Mouse (Mus musculus): ENCODE results near the gene Themis2.
"Not testable (repeated sequence)": the region's sequence is repeated elsewhere in the genome, so short reads cannot be mapped to it uniquely, and the experiment has no call there.

Gene Themis2

DNA sequence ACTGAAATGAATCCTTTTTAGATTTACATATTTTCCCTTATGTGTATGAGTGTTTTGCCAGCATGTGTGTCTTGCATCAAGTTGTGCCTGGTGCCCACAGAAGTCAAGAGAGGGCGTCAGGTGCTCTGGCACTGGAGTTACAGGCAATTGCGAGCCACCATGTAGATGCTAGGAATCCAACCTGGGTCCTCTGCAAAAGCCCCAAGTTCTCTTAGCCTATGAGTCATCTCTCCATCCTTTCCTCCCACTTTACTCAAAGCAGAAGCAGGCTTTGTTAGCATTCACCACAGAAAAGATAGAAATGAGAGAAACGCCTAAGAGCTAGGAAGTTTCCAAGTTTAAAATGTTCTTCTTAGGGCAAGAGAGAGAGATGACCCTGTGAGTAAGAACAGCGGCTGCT lies 3.7 kb upstream of the Themis2 start:
- no peak for DNase-seq (ENCODE audit: low spot score in 2 of 2)

DNA sequence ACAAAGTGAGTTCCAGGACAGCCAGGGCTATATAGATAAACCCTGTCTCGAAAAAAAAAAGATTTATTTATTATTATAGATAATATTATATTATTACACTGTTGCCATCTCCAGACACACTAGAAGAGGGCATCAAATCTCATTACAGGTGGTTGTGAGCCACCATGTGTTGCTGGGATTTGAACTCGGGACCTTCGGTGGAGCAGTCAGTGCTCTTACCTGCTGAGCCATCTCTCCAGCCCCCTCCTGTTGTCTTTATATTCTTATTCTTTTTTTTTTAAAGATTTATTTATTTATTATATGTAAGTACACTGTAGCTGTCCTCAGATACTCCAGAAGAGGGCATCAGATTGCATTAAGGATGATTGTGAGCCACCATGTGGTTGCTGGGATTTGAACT lies 2.5 kb upstream of the Themis2 start:
- DNase-seq (ENCODE audit: low spot score in 2 of 2) = not testable (repeated sequence)

DNA sequence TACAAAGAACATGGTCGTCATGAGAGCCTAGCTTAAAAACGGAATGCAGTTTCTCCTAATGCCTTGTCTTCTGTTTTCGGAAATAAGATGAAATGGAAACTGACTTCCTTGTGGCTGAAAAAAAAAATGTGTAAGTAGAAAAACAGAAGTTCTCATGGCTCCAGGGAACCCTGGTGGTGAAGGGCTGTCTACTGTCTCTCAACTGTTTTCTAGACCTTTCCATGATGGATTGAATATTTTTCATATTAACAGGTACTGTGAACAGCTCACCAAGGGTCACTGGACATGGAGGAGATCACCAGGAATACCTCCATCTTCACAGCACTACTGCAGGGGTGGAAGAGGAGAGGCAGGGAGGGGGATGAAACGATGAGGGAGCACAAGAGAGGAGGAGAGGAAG lies 1.8 kb upstream of the Themis2 start:
- no peak for DNase-seq (ENCODE audit: low spot score in 2 of 2)

DNA sequence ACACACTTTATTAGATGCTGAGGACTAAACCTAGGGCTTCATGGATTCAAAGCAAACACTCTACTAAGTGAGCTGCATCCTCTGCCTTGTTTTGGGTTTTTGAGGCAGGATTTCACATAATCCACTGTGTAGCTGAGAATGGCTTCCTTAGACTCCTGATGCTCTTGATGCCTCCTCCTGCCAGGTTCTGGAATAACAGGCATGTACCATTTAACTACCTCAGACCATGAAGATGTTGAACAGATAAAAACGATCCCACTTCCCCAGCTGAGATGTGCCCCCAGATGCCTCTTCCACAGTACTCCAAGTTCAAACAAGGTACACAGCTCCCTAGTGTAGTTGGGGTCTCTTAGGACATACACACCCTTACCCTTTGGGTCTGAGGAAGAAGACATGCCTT lies 1.3 kb upstream of the Themis2 start:
- DNase-seq (ENCODE audit: low spot score in 2 of 2) = no peak

DNA sequence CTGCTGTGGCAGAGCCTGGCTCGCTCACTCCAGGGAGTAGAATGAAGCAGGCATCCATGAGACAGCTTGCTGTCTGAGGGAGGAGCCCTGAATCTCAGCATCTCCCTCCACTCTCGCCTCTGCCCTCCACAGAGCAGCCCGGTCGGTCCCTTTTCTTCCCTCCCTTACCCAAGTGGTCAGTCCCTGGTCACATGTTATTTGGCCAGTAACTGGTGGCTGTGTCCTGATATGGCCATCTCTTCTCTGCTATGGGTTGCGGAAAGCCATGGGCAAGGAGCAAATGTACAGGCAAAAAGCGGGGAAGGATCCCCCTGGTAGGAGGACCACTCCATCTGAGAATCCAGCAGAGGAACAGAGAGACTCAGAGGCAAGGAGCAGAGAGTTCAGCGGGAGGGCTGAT lies 1.0 kb downstream of the Themis2 start:
- DNase-seq (ENCODE audit: low spot score in 2 of 2) = no peak

DNA sequence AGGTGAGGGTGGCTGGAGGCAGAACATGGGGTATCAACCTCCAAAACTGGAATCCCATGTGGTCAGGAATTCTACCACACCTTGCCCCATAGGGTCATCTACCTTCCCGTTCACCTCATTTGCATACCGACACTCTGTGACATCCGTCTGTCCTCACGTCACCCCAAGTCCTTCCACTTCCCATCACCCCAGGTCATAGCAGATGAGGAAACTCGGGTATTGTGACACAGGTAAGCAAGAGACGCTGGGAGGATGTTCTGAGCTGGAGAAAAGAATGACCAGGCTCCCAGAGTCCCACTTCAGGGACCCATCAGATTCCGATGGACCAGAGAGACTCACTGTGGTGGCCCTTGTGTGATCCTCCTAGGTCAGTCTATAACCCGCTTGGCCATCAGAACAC lies 1.4 kb downstream of the Themis2 start:
- DNase-seq (ENCODE audit: low spot score in 2 of 2) = no peak

DNA sequence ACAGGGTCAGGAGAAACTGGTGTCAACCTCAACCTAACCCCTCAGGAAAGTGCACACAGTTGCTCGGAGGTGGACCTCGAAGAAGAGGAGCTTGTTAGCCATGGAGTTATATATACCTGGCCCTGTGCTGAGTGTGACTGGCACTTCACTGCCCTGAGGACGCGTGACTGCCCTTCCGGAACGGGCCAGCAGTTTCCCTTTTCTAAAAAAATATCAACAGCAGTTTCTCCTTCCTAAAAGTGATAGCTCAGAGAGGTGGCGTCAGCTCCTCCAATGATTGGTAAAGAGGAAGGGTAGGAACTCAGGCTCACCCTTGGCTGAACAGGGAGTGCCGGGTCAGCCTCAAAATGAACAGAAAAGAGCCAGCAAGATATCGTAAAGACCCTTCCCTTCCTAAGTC lies 2.2 kb downstream of the Themis2 start:
- no peak for DNase-seq (ENCODE audit: low spot score in 2 of 2)

DNA sequence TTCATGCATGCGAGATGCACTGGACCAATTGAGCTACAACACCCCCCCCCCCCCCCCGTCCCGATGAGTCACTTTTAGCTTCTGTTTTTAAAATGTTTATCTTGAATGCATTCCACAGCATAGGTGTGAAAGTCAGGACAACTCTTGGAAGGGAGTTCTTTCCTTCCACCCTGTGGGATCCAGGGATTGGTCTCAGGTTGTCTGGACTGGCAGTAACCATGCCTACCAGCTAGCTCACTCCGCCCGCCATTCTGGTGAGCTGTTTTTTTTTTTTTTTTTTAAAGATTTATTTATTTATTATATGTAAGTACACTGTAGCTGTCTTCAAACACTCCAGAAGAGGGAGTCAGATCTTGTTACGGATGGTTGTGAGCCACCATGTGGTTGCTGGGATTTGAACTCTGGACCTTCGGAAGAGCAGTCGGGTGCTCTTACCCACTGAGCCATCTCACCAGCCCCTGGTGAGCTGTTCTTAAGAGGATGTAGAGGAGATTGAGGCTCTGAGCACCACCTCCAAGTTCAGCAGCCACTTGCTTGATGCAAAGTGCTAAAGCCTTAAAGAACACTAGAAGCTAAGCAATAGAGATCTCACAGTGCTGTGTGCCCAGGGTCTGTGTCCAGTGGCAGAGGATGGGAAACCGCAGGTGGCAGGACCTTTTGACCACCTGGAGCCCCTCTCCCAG lies 2.7 kb downstream of the Themis2 start:
- DNase-seq (ENCODE audit: low spot score in 2 of 2) = not testable (repeated sequence)

DNA sequence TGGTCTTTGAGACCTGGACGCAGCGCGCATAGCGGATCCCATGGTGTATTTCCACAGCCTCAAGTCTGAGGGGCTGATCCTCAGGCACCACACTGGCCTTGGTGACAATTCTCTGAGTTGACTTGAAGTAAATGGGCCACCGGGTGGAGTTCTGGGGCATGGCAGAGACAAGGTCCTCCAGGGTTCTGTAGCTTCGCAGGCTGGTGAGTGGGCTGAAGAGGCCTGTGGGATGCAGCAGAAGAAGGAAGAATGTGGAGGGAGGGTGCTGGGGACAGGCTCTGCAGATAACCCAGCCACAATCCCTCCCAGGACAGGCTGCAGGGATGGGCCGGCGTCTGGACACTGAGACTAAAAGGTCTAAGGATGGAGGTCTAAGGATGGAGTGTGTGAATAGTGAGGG lies 6.5 kb downstream of the Themis2 start:
- DNase-seq (ENCODE audit: low spot score in 2 of 2) = no peak

DNA sequence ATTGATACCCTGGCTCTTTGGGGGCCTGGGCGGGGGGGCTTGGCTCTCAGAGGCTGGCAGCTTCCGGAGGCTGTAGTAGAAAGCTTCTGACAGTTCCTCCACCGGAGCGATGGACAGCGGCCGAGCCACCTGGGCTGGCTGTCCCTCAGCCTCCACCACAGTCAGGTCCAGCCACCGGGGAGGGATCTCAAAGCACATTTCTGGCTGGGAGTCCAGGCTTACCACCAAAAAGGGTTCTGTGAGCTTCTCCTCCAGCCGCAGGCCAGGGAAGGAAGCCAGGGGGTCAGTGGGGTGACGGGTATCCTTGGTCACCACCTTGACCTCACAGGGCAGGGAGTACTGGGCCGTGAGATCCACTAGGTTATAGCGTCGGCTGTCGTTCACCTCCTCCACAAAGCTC lies 11.0 kb downstream of the Themis2 start:
- DNase-seq (ENCODE audit: low spot score in 2 of 2) = no peak

DNA sequence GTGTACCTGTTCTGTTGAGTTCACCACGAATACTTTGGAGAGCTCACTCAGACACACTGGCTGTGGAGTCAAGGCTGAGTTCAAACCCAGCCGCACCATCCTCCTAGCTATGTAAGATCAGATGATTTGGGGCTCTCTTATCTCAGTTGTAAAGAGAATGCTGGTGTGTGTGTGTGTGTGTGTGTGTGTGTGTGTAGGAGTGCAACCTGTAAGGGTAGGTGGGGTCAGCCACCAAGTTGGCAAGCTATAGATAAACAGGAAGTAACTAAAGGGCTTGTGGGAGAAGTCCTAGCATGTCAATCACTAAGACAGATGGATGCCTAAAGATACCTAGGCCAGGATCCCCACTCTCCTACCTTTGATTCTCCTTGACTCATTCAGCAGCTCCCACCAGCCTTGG lies 12.5 kb downstream of the Themis2 start:
- DNase-seq (ENCODE audit: low spot score in 2 of 2) = no peak

DNA sequence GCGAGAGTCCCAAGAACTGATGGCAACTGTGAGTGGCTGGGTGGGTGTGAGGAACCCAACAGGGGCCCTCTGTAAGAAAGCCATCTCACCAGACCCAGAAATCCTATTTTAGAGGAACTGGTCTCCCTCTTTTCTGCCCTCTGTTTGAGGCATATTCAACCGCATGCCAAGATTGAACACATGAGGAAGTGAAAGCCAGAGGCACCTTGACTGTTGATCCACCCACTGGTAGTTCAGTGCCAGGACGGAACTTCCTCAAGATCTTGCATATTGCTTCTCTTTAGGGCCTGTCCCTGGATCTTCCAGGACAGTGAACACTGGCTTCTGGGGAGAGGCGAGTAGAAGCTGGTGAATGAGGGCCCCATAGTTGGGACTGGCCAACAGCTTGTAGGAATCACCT lies 15.9 kb downstream of the Themis2 start:
- DNase-seq (ENCODE audit: low spot score in 2 of 2) = no peak

DNA sequence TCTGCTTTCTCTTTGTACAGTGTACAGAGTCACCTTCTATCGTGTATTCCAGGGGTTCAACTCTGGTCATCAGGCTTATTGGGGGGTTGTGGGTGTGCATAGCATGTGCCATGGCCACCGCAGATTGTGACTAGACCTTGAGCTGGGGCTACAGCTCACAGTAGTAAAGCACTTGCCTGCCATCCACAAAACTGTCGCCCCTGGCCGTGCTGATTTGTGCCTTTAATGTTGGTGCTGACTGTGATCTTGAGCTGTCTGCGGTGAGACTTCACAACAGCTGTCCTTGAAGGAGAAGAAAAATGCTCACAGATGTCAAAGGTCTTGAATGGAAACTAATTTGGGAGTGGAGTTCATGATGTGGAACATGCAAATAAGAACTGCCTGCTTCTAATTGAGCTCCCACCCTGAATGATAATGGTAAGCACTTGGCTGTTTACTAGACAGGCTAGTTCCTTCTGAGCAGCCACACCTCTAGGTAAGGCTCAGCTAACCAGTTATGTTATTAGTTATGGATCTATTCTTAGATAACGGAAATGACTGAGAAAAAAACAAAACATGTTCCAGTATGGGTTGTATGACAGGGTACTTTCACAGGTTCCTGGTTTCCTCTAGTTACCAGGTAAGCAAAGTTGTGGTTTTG lies 17.5 kb downstream of the Themis2 start:
- no peak for DNase-seq (ENCODE audit: low spot score in 2 of 2)

DNA sequence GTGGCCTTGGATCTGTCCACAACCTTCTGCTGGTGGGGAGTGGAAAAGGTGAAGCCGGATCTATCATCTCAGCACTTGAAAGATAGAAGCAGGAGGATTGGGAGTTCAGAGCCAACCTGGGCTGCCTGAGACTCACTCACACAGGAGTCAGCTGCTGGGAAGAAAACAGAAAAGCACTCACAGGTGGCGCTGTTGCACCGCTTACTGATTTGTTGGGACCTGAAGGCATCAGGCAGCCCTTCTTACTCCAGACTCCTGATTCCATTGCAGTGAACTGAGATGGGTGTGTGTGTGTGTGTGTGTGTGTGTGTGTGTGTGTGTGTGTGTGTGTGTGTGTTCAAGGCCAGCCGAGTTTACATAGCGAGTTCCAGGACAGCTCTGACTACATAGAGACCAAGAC lies 19.4 kb downstream of the Themis2 start:
- DNase-seq (ENCODE audit: low spot score in 2 of 2) = peak; percentile 58 to 77

DNA sequence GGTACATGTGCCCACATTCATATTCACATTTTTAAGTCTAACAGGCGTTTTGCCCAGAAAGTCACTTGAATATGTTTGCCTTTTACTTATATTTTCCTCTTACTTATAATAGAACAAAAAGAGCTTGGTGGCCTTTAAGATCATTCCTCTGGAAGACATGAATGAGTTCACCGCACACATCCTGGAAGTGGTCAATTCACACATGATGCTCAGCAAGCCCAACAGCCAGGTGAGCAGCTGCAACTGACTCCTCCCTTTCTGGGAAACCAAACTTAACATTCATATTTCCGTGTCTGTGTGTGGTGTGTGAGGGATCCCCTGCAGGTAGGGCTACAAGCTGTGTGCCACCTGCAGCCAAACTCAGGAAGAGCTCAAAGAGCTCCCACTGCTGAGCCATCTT lies 21.3 kb downstream of the Themis2 start:
- DNase-seq (ENCODE audit: low spot score in 2 of 2) = no peak

DNA sequence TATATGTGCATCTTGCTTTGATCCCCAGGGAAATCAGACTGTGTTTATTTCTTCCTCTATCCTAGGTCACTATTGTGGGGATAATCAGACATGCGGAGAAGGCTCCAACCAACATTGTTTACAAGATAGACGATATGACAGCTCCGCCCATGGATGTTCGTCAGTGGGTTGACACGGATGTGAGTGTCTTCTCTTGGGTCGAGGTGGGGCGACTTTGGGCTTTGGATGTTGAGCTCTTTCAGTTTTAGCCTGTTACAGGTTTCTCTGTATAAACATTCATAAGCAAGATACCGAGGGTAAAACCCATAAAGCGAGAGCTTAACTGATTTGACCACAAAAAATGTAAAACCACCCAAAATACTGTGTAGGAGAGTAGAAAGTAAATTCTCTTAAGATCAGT lies 24.4 kb downstream of the Themis2 start:
- no peak for DNase-seq (ENCODE audit: low spot score in 2 of 2)

DNA sequence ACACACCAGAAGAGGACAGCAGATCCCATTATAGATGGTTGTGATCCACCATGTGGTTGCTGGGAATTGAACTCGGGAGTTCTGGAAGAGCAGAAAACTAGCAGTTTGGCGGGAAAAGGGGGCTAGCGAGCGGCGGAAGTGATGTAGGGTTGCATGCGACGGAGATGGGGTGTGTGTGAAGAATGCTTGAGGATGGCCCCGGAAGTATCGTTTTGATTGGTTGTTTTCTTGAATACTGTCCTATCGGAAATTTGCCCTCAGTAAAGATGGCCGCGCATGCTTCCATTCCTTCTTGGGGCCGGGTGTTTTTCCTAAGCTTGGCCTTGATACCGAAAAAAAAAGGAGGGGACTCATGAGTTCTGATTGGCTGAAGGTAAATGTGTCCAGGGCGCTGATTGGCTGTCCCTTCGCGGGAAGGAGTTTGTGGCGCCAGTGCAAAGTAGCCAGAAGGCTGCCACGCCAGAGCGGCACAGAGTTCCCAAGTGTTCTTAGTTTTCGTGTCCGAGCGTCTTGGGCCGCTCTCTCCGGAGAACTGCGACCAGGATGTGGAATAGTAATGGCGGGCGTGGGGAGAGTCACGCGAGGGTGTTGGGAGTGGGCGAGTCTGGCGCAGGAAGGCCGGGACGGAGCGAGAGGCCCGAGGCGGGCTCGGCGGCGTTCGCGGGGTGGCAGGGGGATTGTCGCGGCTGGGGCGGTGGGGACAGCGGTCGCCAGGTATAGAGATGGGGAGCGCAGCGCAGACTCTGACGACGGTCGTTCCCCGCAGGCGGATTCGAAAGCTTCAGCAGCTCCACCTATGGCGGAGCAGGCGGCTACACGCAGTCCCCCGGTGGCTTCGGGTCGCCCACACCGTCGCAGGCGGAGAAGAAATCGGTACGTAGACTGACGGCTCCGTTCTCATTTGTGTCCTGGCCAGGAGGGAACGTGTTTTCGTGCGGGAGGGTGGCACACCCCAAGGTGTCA lies 28.0 kb downstream of the Themis2 start, which contains the start of gene Rpa2:
TSS of gene Rpa2 (plus strand) at position 419 of the 963 bp plus-strand sequence.
- peak; percentile 98 to 99 for DNase-seq (ENCODE audit: low spot score in 2 of 2)

DNA sequence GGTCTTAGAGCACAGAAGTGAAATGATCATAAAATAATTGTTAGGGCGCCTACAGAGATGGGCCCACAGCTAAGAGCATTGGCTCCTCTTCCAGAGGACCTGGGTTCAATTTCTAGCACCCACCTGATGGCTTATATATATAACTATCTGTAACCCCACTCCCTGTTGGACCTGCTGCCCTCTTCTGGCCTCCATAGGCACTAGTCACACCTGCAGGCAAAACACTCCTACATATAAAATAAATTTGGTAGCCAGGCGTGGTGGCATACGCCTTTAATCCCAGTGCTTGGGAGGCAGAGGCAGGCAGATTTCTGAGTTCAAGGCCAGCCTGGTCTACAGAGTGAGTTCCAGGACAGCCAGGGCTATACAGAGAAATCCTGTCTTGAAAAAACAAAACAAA lies 33.1 kb downstream of the Themis2 start:
- DNase-seq (ENCODE audit: low spot score in 2 of 2) = not testable (repeated sequence)

DNA sequence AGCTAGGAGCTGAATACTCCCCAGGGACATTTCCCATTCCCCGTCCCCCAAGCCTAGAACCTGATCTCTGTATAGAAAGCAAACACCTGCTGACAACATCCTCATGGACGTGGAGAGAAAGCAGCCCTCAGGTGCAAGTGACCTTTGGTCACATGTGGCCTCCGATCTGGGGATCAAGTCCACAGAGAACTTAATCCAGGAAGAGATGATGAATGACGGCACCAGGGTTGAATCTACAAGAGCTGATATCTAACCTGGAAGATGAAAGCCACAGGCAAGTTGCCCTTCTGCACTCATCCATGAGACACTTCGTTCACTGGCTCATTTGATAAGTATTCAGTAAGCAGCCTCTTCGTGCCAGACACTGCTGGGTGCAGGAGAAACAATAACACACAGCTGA lies 33.6 kb downstream of the Themis2 start:
- no peak for DNase-seq (ENCODE audit: low spot score in 2 of 2)

DNA sequence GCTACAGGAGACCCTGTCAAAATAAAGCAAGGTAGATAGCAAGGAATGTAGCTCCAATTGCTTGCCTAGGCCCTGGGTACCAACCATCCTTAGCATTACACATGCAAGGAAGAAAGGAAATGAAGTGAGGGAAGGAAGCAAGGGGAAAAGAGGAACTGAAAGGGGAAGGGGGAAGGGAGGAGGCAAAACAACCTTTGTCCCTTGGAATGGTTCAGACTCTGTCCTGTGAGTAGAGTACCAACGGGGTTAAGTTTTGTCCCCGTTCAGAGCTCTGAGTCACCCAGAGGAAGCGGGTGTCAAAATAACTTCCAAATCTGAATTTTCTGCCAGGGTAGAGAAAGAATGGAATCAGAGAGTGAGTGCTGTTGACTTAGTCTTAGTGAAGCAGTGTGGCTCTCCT lies 35.9 kb downstream of the Themis2 start:
- DNase-seq (ENCODE audit: low spot score in 2 of 2) = no peak

DNA sequence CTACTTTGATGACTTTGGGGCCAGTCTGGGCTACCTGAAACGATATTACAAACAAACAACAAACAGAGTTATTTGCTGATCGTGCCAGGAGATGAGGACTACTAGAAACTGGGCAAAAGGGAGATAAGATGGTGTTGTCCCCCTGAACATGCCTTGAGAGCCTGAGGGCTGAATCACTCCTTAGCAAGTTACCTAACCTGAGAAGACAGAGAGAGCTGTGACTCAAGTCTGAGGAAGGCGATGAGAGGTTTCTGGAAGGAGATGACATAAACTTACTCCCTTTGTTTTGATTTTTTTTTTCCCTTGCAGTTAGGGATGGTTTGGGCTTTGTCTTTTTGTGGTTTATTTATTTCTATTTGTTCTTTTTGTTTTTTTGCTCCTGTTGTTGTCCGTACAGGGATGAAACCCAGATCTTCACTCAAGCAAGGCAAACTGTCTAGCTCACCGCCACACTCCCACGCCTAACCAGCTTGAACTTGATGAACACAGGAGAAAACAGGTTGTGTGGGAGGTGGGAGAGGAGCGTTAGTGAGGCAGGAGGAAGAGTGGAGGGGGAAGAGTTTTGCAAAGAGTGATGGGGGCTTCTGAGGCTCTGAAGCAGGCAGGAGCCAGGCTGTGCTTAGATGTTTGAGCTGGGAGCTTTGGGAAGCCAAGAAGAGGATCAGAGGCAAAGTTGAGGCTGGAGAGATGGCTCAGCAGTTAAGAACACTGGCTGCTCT lies 38.4 kb downstream of the Themis2 start:
- DNase-seq (ENCODE audit: low spot score in 2 of 2) = no peak

DNA sequence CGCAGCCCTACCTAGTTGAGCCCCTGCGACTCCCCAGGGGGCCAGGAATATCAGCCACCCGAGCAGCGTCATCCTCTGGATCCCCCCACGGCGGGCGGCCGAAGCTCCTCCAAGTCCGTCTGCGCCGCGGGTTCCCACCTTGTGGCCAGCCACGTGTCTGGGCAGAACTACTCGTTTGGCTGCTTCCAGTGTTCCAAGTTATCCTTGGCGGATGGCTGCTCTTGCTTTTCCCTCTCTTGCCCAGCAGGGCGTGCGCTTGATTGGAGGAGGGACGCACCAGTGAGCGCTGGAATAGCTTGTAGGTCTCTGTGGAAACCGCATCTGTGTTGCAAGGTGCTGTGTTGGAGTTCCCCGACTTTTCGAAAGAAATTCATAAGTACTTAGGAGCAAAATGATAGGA lies 39.2 kb downstream of the Themis2 start, which contains the start of gene Smpdl3b:
TSS of gene Smpdl3b (minus strand) at position 279 of the 400 bp plus-strand sequence.
- peak; percentile 60 to 61 for DNase-seq (ENCODE audit: low spot score in 2 of 2)
